In the genomic region with DNA sequence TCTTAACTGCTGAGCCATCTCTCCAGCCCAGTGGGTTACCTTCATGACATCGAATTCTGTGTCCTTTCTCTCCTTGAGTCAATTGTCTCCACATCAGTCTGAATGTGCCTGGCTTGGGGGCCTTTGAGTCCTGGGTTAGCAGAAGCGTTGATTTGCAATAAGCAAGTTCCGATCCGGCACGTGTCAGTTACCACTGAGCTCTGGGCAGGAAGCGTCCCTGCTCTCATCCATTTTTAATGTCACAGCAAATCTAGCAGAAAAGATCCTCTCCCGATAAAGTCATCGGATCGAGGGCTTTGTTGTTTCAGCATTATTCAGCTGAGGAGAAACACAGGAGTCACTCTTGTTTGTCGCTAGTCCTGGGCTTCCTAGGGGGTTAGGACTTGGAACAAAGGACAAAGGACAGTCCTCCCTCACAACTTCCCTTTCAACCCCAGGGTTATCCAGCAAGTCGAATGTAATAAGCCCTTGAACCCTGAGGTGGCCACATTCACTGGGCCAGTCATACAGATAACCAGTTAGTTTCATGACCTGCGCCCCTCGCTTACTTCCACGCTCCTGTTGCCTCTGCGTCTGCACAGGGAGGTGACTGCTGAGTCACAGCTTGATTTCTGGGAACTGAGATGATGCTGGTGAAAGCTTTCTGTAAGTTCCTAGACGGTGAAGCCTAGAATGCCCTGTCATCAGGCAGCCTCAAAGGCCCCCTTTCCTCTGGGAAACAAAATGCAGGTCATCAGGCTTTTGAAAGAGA, we compare ENCODE assay signal across 13 mouse cellular contexts. TPM values are rescaled to one million over a fixed set of nuclear protein-coding genes. Genes with fewer than 3 reads are reported as not detected.
DNase-seq lines count a peak whose midpoint lies in the region; ATAC-seq lines count a peak whose summit lies in the region.
"Had no signal": no experiment of that assay in that cellular context is flagged by ENCODE, and none has a peak within 500 bp of the region (broad histone marks: within the 10 kb centered on the region; RNA-seq: fewer than 3 reads in every experiment).

No protein-coding gene starts in this region.

- peaks cover 12% of the 10 kb centered on the region for H3K4me1 ChIP-seq in hindbrain, embryonic 16.5 days (ENCODE audit: control insufficient read depth, insufficient read depth, low read depth, low read length)
- peaks cover 37% of the 10 kb centered on the region for H3K4me1 ChIP-seq in neural tube, embryonic 13.5 days (replicated peaks)

- no peak overlapping the region for H3K9ac ChIP-seq in hindbrain, embryonic 16.5 days (ENCODE audit: low read depth, low read length)
- H3K9ac ChIP-seq in neural tube, embryonic 13.5 days, result 0 out of 2 replicates have a peak overlapping the region, but pooled peaks have one; percentile 43
- H3K9ac ChIP-seq: liver, embryonic 15.5 days; stomach, embryonic 15.5 days had no signal

- no peaks in the 10 kb centered on the region for H3K27me3 ChIP-seq in hindbrain, embryonic 16.5 days (replicated peaks; ENCODE audit: control insufficient read depth, insufficient read depth, low read length)
- H3K27me3 ChIP-seq in neural tube, embryonic 13.5 days, result no peaks in the 10 kb centered on the region
- H3K27me3 ChIP-seq: CH12.LX; liver, embryonic 15.5 days; stomach, embryonic 15.5 days had no signal

- DNase-seq in kidney, adult 9 months, result peak; percentile 28
- no peak for DNase-seq in kidney, postnatal 36 days
- DNase-seq in embryo, embryonic 11 days, result peak; percentile 37
- DNase-seq in lung, postnatal 36 days, result no peak
- DNase-seq in layer of hippocampus, adult 9-11 months, result no peak

- WGBS in hindbrain, embryonic 16.5 days, result 12% methylated on average over 16 of the region's 16 CpGs
- WGBS in neural tube, embryonic 13.5 days, result 14% methylated on average over 16 of the region's 16 CpGs

- ATAC-seq in hindbrain, embryonic 16.5 days, result no peak
- no peak for ATAC-seq in neural tube, embryonic 13.5 days (ENCODE audit: low read depth)
- ATAC-seq in cerebellum, adult (ENCODE audit: insufficient number of reproducible peaks, low FRiP score, low TSS enrichment), result no peak

- no peaks in the 10 kb centered on the region for H3K36me3 ChIP-seq in hindbrain, embryonic 16.5 days (ENCODE audit: control insufficient read depth, insufficient read depth, low read length)
- H3K36me3 ChIP-seq in neural tube, embryonic 13.5 days, result no peaks in the 10 kb centered on the region
- H3K36me3 ChIP-seq: heart, embryonic 10.5 days; liver, embryonic 15.5 days; stomach, embryonic 15.5 days had no signal

- no peak overlapping the region for H3K4me2 ChIP-seq in hindbrain, embryonic 16.5 days (ENCODE audit: low read length)
- peak overlapping the region; percentile 5; the same call in 1 of the 2 replicates for H3K4me2 ChIP-seq in neural tube, embryonic 13.5 days
- H3K4me2 ChIP-seq: liver, embryonic 15.5 days; stomach, embryonic 15.5 days had no signal

- H3K27ac ChIP-seq in hindbrain, embryonic 16.5 days (ENCODE audit: low read depth, low read length), result peak overlapping the region; percentile 4; the same call in 1 of the 2 replicates
- H3K27ac ChIP-seq in neural tube, embryonic 13.5 days (replicated peaks), result peak overlapping the region; percentile 81
- H3K27ac ChIP-seq: heart, embryonic 10.5 days; liver, embryonic 15.5 days; stomach, embryonic 15.5 days had no signal

- H3K9me3 ChIP-seq in hindbrain, embryonic 16.5 days (ENCODE audit: control insufficient read depth, low read length), result no peaks in the 10 kb centered on the region
- H3K9me3 ChIP-seq in neural tube, embryonic 13.5 days, result no peaks in the 10 kb centered on the region
- H3K9me3 ChIP-seq: heart, embryonic 10.5 days; liver, embryonic 15.5 days; stomach, embryonic 15.5 days had no signal

- no peak overlapping the region for H3K4me3 ChIP-seq in hindbrain, embryonic 16.5 days (ENCODE audit: low read length)
- H3K4me3 ChIP-seq in neural tube, embryonic 13.5 days, result no peak overlapping the region
- H3K4me3 ChIP-seq: heart, embryonic 10.5 days; liver, embryonic 15.5 days; stomach, embryonic 15.5 days had no signal

RNA-seq across cellular contexts. Expression of a gene that starts 27.8 kb away (rescaled TPM):
- not detected in 2 replicates for polyA plus RNA-seq in hindbrain, embryonic 16.5 days (2015; fragmentation: Nextera tagmentation; extraction: Ambion mirVana)
- polyA plus RNA-seq in neural tube, embryonic 13.5 days (2015; fragmentation: Nextera tagmentation; extraction: Ambion mirVana), result not detected in 2 replicates
- polyA plus RNA-seq: heart, embryonic 10.5 days; intestine, embryonic 14.5 days; liver, embryonic 15.5 days; stomach, embryonic 15.5 days had no signal

RNA-seq across cellular contexts. Expression of a gene that starts 43.1 kb away (rescaled TPM):
- 49.1 and 54.2 TPM in 2 replicates for polyA plus RNA-seq in hindbrain, embryonic 16.5 days (2015; fragmentation: Nextera tagmentation; extraction: Ambion mirVana)
- 51.5 and 52.0 TPM in 2 replicates for polyA plus RNA-seq in neural tube, embryonic 13.5 days (2015; fragmentation: Nextera tagmentation; extraction: Ambion mirVana)

Comparison
In these comparisons a context has a peak if more than half of its experiments do, and no peak if none do; other contexts are left out.
1. DNase-seq: peak in kidney, adult 9 months (single experiment) and embryo, embryonic 11 days (single experiment); none in kidney, postnatal 36 days (0 of 2), lung, postnatal 36 days (single experiment) and layer of hippocampus, adult 9-11 months (single experiment).